Mouse (Mus musculus) lung, adult 2 months (tissue): ENCODE measurements around the gene Dhrs7b. TPM values are rescaled to one million over a fixed set of nuclear protein-coding genes. Genes with fewer than 3 reads are reported as not detected.

Experiments used
- DNase-seq: peaks from one replicate; pipeline ENCODE4 v3.0.0; 2022
- H3K4me1 ChIP-seq: fragments of 200-500 bp; 2 replicates; pipeline ENCODE4 v1.6.1; 2011; ENCODE audit warnings: low read length; ENCODE audit not compliant: control insufficient read depth, insufficient read depth
- H3K4me3 ChIP-seq: fragments of 200-500 bp; replicated peaks from 2 replicates; pipeline ENCODE3; 2011; ENCODE audit warnings: low read depth, mild to moderate bottlenecking, control low read depth, low read length; ENCODE audit errors: extremely low read depth
- CTCF ChIP-seq: fragments of 200-500 bp; IDR thresholded peaks from 2 replicates; pipeline ENCODE4 v1.5.1; 2011; ENCODE audit warnings: mild to moderate bottlenecking, low read length, control low read depth; ENCODE audit not compliant: insufficient read depth
- POLR2A ChIP-seq: fragments of 200-500 bp; IDR thresholded peaks from 2 replicates; pipeline ENCODE4 v1.6.1; 2011; ENCODE audit warnings: low read depth, mild to moderate bottlenecking, control low read depth, low read length, borderline replicate concordance; ENCODE audit errors: extremely low read depth
- WGBS: fragments of 180-500 bp; shearing (Covaris S2); methylation state at CpG from one replicate; pipeline ENCODE4 v1.1.7; 2018; 5-methylcytosine and 5-hydroxymethylcytosine counted together
- polyA plus RNA-seq: library from polyadenylated mRNA; depleted of rRNA; stranded (reverse); fragments of >200 nt; gene quantifications from 2 replicates; pipeline ENCODE4 v1.2.3, GENCODE M21; 2012; rRNA removed

Dhrs7b gene
- 10.8 and 14.3 TPM in 2 replicates for polyA plus RNA-seq

- TF ChIP-seq CTCF (no peak), POLR2A (peak; percentile 43; the same call in 1 of the 2 replicates)
- H3K4me3 ChIP-seq: peak within 1 kb of the TSS; percentile 97
Measured at GRCm38 (mm10) chr11:60830433-60831052, at the start of gene Dhrs7b. Dhrs7b (plus strand) TSS chr11:60830631.

GRCm38 (mm10) chr11:60784179-60784922 lies 46.1 kb upstream of the Dhrs7b start:
- Histone ChIP-seq H3K4me3 (no peak overlapping the region), H3K4me1 (peaks cover 23% of the 10 kb centered on the region)
- WGBS: 87% methylated on average over 8 of the region's 8 CpGs
- no peak for TF ChIP-seq CTCF
- no peak for TF ChIP-seq POLR2A
- no peak for DNase-seq

More at GRCm38 (mm10) chr11:60830433-60831052, at the start of gene Dhrs7b:
- 0% methylated on average over 34 of the region's 34 CpGs for WGBS
- H3K4me1 ChIP-seq: no peaks in the 10 kb centered on the region; the same call in 1 of the 2 replicates
- peak; percentile 83 for DNase-seq

- no peak for DNase-seq
- no peaks in the 10 kb centered on the region for H3K4me1 ChIP-seq
- 61% methylated on average over 1 of the region's 1 CpGs for WGBS
- no peak overlapping the region for H3K4me3 ChIP-seq
- no peak for TF ChIP-seq CTCF
Measured at GRCm38 (mm10) chr11:60787595-60787994, 42.8 kb upstream of the Dhrs7b start.

GRCm38 (mm10) chr11:60790472-60790871 lies 40.0 kb upstream of the Dhrs7b start:
- DNase-seq: no peak
- no peaks in the 10 kb centered on the region for H3K4me1 ChIP-seq
- no peak for TF ChIP-seq CTCF
- no peak for TF ChIP-seq POLR2A
- WGBS: 79% methylated on average over 2 of the region's 2 CpGs
- no peak overlapping the region for H3K4me3 ChIP-seq

GRCm38 (mm10) chr11:60796342-60796741 lies 34.1 kb upstream of the Dhrs7b start:
- WGBS: 88% methylated on average over 11 of the region's 11 CpGs
- Histone ChIP-seq H3K4me3 (no peak overlapping the region), H3K4me1 (no peaks in the 10 kb centered on the region)
- TF ChIP-seq POLR2A: no peak
- TF ChIP-seq CTCF: no peak
- DNase-seq: no peak

- no peaks in the 10 kb centered on the region for H3K4me1 ChIP-seq
- DNase-seq: no peak
- H3K4me3 ChIP-seq: no peak overlapping the region
- 81% methylated on average over 4 of the region's 4 CpGs for WGBS
- no peak for TF ChIP-seq CTCF
- no peak for TF ChIP-seq POLR2A
Measured at GRCm38 (mm10) chr11:60799977-60800376, 30.5 kb upstream of the Dhrs7b start.

- WGBS: 82% methylated on average over 1 of the region's 1 CpGs
- no peak overlapping the region for H3K4me3 ChIP-seq
- no peaks in the 10 kb centered on the region for H3K4me1 ChIP-seq
- no peak for TF ChIP-seq CTCF
- TF ChIP-seq POLR2A: no peak
- no peak for DNase-seq
Measured at GRCm38 (mm10) chr11:60800892-60801291, 29.5 kb upstream of the Dhrs7b start.

GRCm38 (mm10) chr11:60808286-60809070 lies 22.0 kb upstream of the Dhrs7b start:
- WGBS: 41% methylated on average over 4 of the region's 4 CpGs
- Histone ChIP-seq H3K4me3 (no peak overlapping the region), H3K4me1 (peaks cover 11% of the 10 kb centered on the region)
- no peak for TF ChIP-seq CTCF
- no peak for TF ChIP-seq POLR2A
- no peak for DNase-seq

- WGBS: 65% methylated on average over 1 of the region's 1 CpGs
- DNase-seq: no peak
- no peak for TF ChIP-seq POLR2A
- TF ChIP-seq CTCF: no peak
- H3K4me3 ChIP-seq: no peak overlapping the region
- H3K4me1 ChIP-seq: peaks cover 11% of the 10 kb centered on the region
Measured at GRCm38 (mm10) chr11:60809546-60809945, 20.9 kb upstream of the Dhrs7b start.
